Mouse (Mus musculus): ENCODE measurements around the gene Cnot2.
"Not testable (repeated sequence)": the region's sequence is repeated elsewhere in the genome, so short reads cannot be mapped to it uniquely, and the experiment has no call there.

Gene Cnot2

DNA sequence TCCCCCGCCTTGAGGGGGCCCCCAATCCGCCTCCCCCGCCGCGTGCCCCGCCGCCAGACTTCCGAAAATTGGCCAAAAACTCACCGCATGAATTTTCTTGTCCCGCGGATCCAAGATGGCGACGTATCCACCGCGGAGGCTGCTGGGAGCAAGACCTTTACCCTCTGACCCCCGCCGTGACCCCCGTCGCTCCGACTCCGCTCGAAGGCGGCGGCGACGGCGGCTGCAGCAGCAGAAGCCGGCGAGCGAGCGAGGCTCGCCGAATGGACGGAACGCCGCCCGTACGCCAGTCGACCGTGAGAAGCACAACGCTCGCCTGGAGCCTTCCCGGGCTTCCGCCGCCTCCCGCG, at the start of gene Cnot2:
TSS of gene Cnot2 (minus strand) at position 143 of the 350 bp plus-strand sequence.
- peak; percentile 74 for DNase-seq (ENCODE audit: low read depth, low spot score)

DNA sequence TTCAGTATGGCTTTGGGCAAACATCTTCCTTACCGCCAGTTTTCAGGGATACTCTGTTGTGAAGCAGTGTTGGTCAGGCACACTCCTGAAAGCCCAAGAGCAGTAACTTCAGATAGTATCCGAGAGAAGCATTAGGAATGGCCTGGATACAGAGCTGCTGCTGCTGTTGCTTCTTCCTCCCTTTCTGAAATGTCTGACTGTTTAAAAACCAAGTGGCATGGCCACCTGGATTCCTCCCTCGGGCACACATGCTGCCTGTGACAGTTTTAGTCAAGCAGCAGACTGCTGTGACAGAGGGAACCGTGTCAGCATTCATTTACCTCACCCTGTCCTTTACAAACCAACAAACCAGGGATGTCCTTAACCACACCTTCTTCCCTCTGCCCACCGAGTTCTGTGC, 47.6 kb upstream of the Cnot2 start:
- no peak for DNase-seq (ENCODE audit: low read depth, low spot score)

DNA sequence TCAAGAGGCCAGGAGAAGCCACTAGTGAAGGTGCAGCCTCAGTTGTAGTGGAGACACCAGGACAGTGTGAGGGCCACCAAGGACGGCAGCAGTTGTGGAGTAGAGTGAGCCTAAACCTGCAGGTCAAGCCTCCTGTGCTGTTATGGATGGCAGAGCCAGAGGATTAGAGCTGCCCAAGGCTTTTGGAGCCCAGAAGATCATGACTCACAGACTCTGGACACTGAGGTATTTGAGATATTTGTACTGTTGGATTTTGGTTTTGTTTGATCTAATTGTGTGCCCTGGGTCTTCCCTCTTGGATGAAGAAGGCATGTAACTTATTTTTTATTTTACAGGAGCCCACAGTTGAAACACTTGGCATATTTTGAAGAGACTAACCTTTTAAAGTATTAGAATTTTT, 44.7 kb upstream of the Cnot2 start:
- no peak for DNase-seq (ENCODE audit: low read depth, low spot score)

DNA sequence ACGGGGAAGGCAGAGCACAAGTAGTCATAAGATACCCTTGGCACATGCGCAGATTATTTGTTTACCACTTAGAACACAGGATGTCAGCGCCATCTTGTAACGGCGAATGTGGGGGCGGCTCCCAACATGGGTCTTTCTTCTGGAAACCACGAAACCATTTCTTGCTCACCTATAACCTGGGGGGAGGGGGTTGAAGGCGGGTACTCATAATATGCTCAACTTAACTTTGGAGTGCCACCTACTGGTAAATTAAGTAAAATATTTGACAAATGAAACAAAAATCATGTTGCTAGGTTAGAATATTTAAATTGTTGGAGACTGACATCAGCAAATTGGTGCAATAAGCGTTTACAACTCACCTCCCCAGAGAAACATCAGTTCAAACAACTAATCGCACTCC, 31.9 kb upstream of the Cnot2 start:
- DNase-seq (ENCODE audit: low read depth, low spot score) = not testable (repeated sequence)

DNA sequence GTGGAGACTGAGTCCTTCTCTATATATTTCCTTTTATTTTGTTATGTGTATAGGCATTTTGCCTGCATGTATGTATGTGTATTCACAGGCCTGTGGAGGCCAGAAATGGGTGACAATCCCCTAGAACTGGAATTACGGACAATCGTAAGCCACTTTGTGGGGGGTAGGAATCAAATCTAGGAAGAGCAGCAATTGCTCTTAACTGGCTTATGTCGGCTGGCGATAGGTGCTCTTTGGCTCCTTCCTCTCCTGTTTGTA, 23.5 kb upstream of the Cnot2 start:
- DNase-seq (ENCODE audit: low read depth, low spot score) = no peak

GRCm38 (mm10) chr10:116604081-116604904, 23.0 kb upstream of the Cnot2 start:
- no peak for DNase-seq (ENCODE audit: low read depth, low spot score)

- DNase-seq (ENCODE audit: low read depth, low spot score) = no peak
These were observed 17.9 kb upstream of the Cnot2 start for GRCm38 (mm10) chr10:116599056-116599850.

DNA sequence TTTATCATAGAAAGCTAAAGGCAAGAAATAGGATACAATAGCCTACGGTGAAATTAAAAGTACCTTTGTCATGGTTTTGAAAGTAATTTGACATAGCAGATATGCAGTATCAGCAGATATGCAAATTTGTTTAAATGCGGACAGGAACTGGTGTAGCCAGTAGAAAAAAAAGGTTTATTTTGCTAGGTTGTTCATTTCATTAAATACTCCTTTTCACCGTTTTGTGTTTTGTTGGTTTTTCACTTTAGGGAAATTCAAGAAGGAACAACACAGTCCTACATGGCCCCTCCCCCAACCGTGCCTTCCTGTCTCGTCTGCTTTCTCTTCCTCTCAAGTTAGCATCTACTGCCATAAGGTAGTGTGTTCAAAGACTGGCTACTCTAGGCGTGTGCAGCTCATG, 1.4 kb upstream of the Cnot2 start:
- DNase-seq (ENCODE audit: low read depth, low spot score) = no peak

- peak; percentile 10 for DNase-seq (ENCODE audit: low read depth, low spot score)
These were observed 589 bp upstream of the Cnot2 start for GRCm38 (mm10) chr10:116581719-116582481.

GRCm38 (mm10) chr10:116580591-116581358, 536 bp downstream of the Cnot2 start:
- peak; percentile 14 for DNase-seq (ENCODE audit: low read depth, low spot score)

DNA sequence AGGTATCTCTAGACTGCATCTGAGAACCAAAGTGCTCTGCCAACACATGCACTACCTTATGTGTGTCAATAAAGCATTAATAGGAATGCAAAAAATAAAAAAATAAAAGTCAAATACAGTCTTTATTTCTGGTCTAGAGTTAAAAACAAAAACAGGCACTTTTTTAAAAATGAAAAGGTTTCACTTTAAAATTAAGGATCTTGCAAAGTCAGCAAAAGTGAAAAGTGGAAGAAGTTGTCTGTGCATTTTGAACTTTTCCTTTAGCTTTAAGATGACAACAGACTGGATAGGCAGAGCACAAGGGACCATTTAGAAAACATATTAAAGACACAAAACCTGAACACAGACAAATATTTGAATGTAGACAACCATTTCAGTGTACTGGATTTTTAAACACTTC, 1.8 kb downstream of the Cnot2 start:
- no peak for DNase-seq (ENCODE audit: low read depth, low spot score)

DNA sequence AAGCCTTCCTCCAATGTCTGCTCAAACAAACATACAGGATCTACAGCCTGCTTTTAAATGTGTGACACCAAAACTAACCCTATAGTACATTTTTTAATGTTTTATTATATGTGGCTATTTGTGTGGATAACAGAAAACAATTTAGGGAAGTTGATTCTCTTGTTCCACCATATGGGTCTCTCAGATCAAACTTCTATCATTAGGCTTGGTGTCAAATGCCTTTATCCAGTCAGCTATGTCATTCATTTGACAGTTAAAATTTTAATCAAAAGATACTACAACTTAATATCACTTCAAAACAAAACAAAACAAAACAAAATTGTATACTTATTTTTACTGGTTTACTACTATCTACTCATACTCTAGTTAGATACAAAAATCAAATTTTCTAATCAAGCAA, 2.9 kb downstream of the Cnot2 start:
- DNase-seq (ENCODE audit: low read depth, low spot score) = no peak

- no peak for DNase-seq (ENCODE audit: low read depth, low spot score)
These were observed 4.1 kb downstream of the Cnot2 start for GRCm38 (mm10) chr10:116577181-116577580.

GRCm38 (mm10) chr10:116576071-116576470, 5.2 kb downstream of the Cnot2 start:
- DNase-seq (ENCODE audit: low read depth, low spot score) = not testable (repeated sequence)

GRCm38 (mm10) chr10:116570526-116570925, 10.8 kb downstream of the Cnot2 start:
- no peak for DNase-seq (ENCODE audit: low read depth, low spot score)

DNA sequence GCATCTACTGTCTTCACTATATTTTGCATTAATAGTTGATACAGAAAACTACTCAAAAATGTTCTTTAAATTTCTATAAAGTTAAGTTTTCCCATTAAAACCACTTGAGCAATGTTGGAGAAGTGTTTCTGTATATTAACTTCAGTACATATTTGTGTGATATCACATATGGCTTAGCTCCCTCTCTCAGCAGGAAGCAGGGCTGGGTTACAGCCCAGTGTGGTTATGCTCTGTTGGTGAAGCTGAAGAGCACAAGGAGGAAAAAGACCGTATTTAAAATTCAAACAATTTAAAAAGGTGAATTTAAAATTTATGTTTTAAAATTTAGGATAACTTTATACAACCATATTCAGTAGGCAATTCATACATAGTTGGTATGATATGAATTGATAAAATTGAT, 12.8 kb downstream of the Cnot2 start:
- no peak for DNase-seq (ENCODE audit: low read depth, low spot score)

GRCm38 (mm10) chr10:116567491-116568405, 13.6 kb downstream of the Cnot2 start:
- no peak for DNase-seq (ENCODE audit: low read depth, low spot score)

DNA sequence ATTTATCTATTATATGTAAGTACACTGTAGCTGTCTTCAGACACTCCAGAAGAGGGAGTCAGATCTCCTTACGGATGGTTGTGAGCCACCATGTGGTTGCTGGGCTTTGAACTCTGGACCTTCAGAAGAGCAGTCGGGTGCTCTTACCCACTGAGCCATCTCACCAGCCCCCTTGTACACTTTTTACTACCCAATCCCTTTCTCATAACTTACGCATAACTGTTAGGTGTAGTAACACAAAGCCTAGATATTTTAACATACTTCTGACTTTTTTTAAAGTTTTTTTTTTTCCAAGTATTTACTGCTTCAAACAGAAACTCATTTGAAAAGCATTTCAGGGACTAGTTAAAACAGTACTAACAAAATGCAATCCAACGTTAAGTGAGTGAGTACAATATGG, 14.8 kb downstream of the Cnot2 start:
- DNase-seq (ENCODE audit: low read depth, low spot score) = not testable (repeated sequence)

GRCm38 (mm10) chr10:116564828-116565602, 16.3 kb downstream of the Cnot2 start:
- no peak for DNase-seq (ENCODE audit: low read depth, low spot score)

All from brain, embryonic 18.5 days (tissue).